Mouse (Mus musculus) forebrain, embryonic 14.5 days (tissue): ENCODE results near the gene Pex7. TPM values are rescaled to one million over a fixed set of nuclear protein-coding genes. Genes with fewer than 3 reads are reported as not detected.
A peak's percentile ranks its signal among the peaks of the same experiment; 100 is the strongest.

ENCODE experiments used
- ATAC-seq: fragments of 200-750 bp; cut with Nextera tagmentation; 2 replicates; pipeline ENCODE4 v1.8.0; 2017; ENCODE audit warnings: mild to moderate bottlenecking, moderate library complexity
- DNase-seq: peaks from one replicate; pipeline ENCODE4 v3.0.0-alpha.2; 2015; ENCODE audit warnings: low spot score
- H3K27ac ChIP-seq: fragments of 300-500 bp; sonication (generic); 2 replicates; pipeline ENCODE4 v1.5.1; 2014; ENCODE audit warnings: low read depth, mild to moderate bottlenecking, control low read depth, low read length, moderate library complexity
- H3K27me3 ChIP-seq: fragments of 300-500 bp; sonication (generic); replicated peaks from 2 replicates; pipeline ENCODE4 v1.6.1; 2014; ENCODE audit warnings: low read length, control low read depth, mixed read lengths; ENCODE audit not compliant: control insufficient read depth, insufficient read depth
- H3K36me3 ChIP-seq: fragments of 300-500 bp; sonication (generic); 2 replicates; pipeline ENCODE4 v1.6.1; 2014; ENCODE audit warnings: low read length, control low read depth; ENCODE audit not compliant: control insufficient read depth, insufficient read depth
- H3K4me1 ChIP-seq: fragments of 300-500 bp; sonication (generic); 2 replicates; pipeline ENCODE4 v1.6.1; 2014; ENCODE audit warnings: antibody characterized with exemption, low read length, control low read depth; ENCODE audit not compliant: control insufficient read depth, insufficient read depth
- H3K4me2 ChIP-seq: fragments of 300-500 bp; sonication (generic); 2 replicates; pipeline ENCODE4 v1.6.1; 2014; ENCODE audit warnings: mild to moderate bottlenecking, control low read depth, low read length
- H3K4me3 ChIP-seq: fragments of 300-500 bp; sonication (generic); 2 replicates; pipeline ENCODE4 v1.5.1; 2014; ENCODE audit warnings: low read depth, low read length, control low read depth
- H3K9ac ChIP-seq: fragments of 300-500 bp; sonication (generic); 2 replicates; pipeline ENCODE4 v1.6.1; 2014; ENCODE audit warnings: mild to moderate bottlenecking, low read length, control low read depth, moderate library complexity
- H3K9me3 ChIP-seq: fragments of 300-500 bp; sonication (generic); replicated peaks from 2 replicates; pipeline ENCODE4 v1.6.1; 2016; ENCODE audit warnings: low read length, control low read depth, mixed read lengths; ENCODE audit not compliant: control insufficient read depth
- WGBS: fragments of 180-500 bp; shearing (Covaris S2); extraction: QIAGEN DNeasy Blood & Tissue Kit; methylation state at CpG from one replicate; pipeline ENCODE4 v1.1.7; 2014; 5-methylcytosine and 5-hydroxymethylcytosine counted together
- polyA plus RNA-seq: library from polyadenylated mRNA; unstranded; fragments of >200 nt; fragmentation: Nextera tagmentation; extraction: Ambion mirVana; gene quantifications from 2 replicates; pipeline ENCODE4 v1.2.1, GENCODE M21; 2014

The Pex7 gene
- polyA plus RNA-seq, result 29.8 and 31.8 TPM in 2 replicates

GRCm38 (mm10) chr10:19907246-19907804 lies at the start of gene Pex7:
Gene Pex7, minus strand, starts transcription at chr10:19907689.
- under 1% methylated on average over 59 of the region's 60 CpGs for WGBS
- ATAC-seq (peak; percentile 99), DNase-seq (peak; percentile 98)
- Histone ChIP-seq H3K27me3 (no peaks in the 10 kb centered on the region), H3K36me3 (no peaks in the 10 kb centered on the region), H3K27ac (peak within 1 kb of the TSS; percentile 97), H3K4me1 (no peaks in the 10 kb centered on the region), H3K9ac (peak within 1 kb of the TSS; percentile 86), H3K4me3 (peak within 1 kb of the TSS; percentile 69), H3K4me2 (peak within 1 kb of the TSS; percentile 23), H3K9me3 (no peaks in the 10 kb centered on the region)

- no peak for DNase-seq
- H3K36me3 ChIP-seq, result no peaks in the 10 kb centered on the region
- WGBS, result 85% methylated on average over 6 of the region's 6 CpGs
- H3K4me1 ChIP-seq, result no peaks in the 10 kb centered on the region
- H3K9me3 ChIP-seq, result no peaks in the 10 kb centered on the region
- H3K27ac ChIP-seq, result no peak overlapping the region
- no peak overlapping the region for H3K4me2 ChIP-seq
- ATAC-seq, result no peak
- H3K9ac ChIP-seq, result no peak overlapping the region
- no peak overlapping the region for H3K4me3 ChIP-seq
- H3K27me3 ChIP-seq, result no peaks in the 10 kb centered on the region
Observed at GRCm38 (mm10) chr10:19956745-19957144, 49.3 kb upstream of the Pex7 start.

GRCm38 (mm10) chr10:19955817-19956216 lies 48.3 kb upstream of the Pex7 start:
- Histone ChIP-seq H3K36me3 (no peaks in the 10 kb centered on the region), H3K4me3 (no peak overlapping the region), H3K4me2 (no peak overlapping the region), H3K9ac (no peak overlapping the region), H3K27me3 (no peaks in the 10 kb centered on the region), H3K27ac (no peak overlapping the region), H3K9me3 (no peaks in the 10 kb centered on the region), H3K4me1 (no peaks in the 10 kb centered on the region)
- DNase-seq (no peak), ATAC-seq (no peak)
- WGBS, result 93% methylated on average over 6 of the region's 6 CpGs

GRCm38 (mm10) chr10:19954572-19954971 lies 47.1 kb upstream of the Pex7 start:
- DNase-seq (no peak), ATAC-seq (no peak)
- Histone ChIP-seq H3K9ac (no peak overlapping the region), H3K9me3 (no peaks in the 10 kb centered on the region), H3K36me3 (no peaks in the 10 kb centered on the region), H3K4me1 (no peaks in the 10 kb centered on the region), H3K27ac (no peak overlapping the region), H3K4me3 (no peak overlapping the region), H3K4me2 (no peak overlapping the region), H3K27me3 (no peaks in the 10 kb centered on the region)
- 86% methylated on average over 3 of the region's 3 CpGs for WGBS

- ATAC-seq (no peak), DNase-seq (no peak)
- H3K4me3 ChIP-seq, result no peak overlapping the region
- H3K4me2 ChIP-seq, result no peak overlapping the region
- H3K9ac ChIP-seq, result no peak overlapping the region
- WGBS, result 90% methylated on average over 11 of the region's 11 CpGs
- H3K27me3 ChIP-seq, result no peaks in the 10 kb centered on the region
- H3K9me3 ChIP-seq, result no peaks in the 10 kb centered on the region
- H3K4me1 ChIP-seq, result no peaks in the 10 kb centered on the region
- H3K27ac ChIP-seq, result no peak overlapping the region
- no peaks in the 10 kb centered on the region for H3K36me3 ChIP-seq
Observed at GRCm38 (mm10) chr10:19953032-19953761, 45.7 kb upstream of the Pex7 start.

- ATAC-seq (no peak), DNase-seq (no peak)
- no peaks in the 10 kb centered on the region for H3K27me3 ChIP-seq
- WGBS, result 86% methylated on average over 4 of the region's 4 CpGs
- H3K9me3 ChIP-seq, result no peaks in the 10 kb centered on the region
- no peak overlapping the region for H3K27ac ChIP-seq
- H3K4me3 ChIP-seq, result no peak overlapping the region
- H3K4me1 ChIP-seq, result no peaks in the 10 kb centered on the region
- no peaks in the 10 kb centered on the region for H3K36me3 ChIP-seq
- H3K9ac ChIP-seq, result no peak overlapping the region
- H3K4me2 ChIP-seq, result no peak overlapping the region
Observed at GRCm38 (mm10) chr10:19949106-19949505, 41.6 kb upstream of the Pex7 start.

GRCm38 (mm10) chr10:19948381-19948780 lies 40.9 kb upstream of the Pex7 start:
- no peak overlapping the region for H3K4me2 ChIP-seq
- H3K9ac ChIP-seq, result no peak overlapping the region
- no peaks in the 10 kb centered on the region for H3K36me3 ChIP-seq
- no peaks in the 10 kb centered on the region for H3K27me3 ChIP-seq
- no peak for DNase-seq
- ATAC-seq, result no peak
- no peak overlapping the region for H3K27ac ChIP-seq
- H3K4me3 ChIP-seq, result no peak overlapping the region
- no peaks in the 10 kb centered on the region for H3K4me1 ChIP-seq
- no peaks in the 10 kb centered on the region for H3K9me3 ChIP-seq
- 92% methylated on average over 11 of the region's 11 CpGs for WGBS

- ATAC-seq (no peak), DNase-seq (no peak)
- H3K9ac ChIP-seq, result no peak overlapping the region
- no peak overlapping the region for H3K27ac ChIP-seq
- no peak overlapping the region for H3K4me3 ChIP-seq
- no peak overlapping the region for H3K4me2 ChIP-seq
- no peaks in the 10 kb centered on the region for H3K27me3 ChIP-seq
- H3K36me3 ChIP-seq, result no peaks in the 10 kb centered on the region
- 93% methylated on average over 5 of the region's 5 CpGs for WGBS
- no peaks in the 10 kb centered on the region for H3K9me3 ChIP-seq
- H3K4me1 ChIP-seq, result no peaks in the 10 kb centered on the region
Observed at GRCm38 (mm10) chr10:19947901-19948300, 40.4 kb upstream of the Pex7 start.

GRCm38 (mm10) chr10:19947441-19947840 lies 40.0 kb upstream of the Pex7 start:
- Histone ChIP-seq H3K4me1 (no peaks in the 10 kb centered on the region), H3K9me3 (no peaks in the 10 kb centered on the region), H3K36me3 (no peaks in the 10 kb centered on the region), H3K27ac (no peak overlapping the region), H3K27me3 (no peaks in the 10 kb centered on the region), H3K4me2 (no peak overlapping the region), H3K4me3 (no peak overlapping the region), H3K9ac (no peak overlapping the region)
- ATAC-seq, result no peak
- DNase-seq, result no peak
- WGBS, result 93% methylated on average over 10 of the region's 10 CpGs
